Mouse (Mus musculus) small intestine, adult 2 months (tissue): ENCODE data around the gene Hk2. TPM values are rescaled to one million over a fixed set of nuclear protein-coding genes. Genes with fewer than 3 reads are reported as not detected.

Source experiments
- H3K27ac ChIP-seq: fragments of 200-500 bp; 2 replicates; pipeline ENCODE4 v1.5.1; 2012; ENCODE audit warnings: low read depth, low read length, control low read depth, inconsistent platforms; ENCODE audit not compliant: insufficient read depth
- H3K27me3 ChIP-seq: fragments of 200-500 bp; 2 replicates; pipeline ENCODE4 v1.6.1; 2012; ENCODE audit warnings: mild to moderate bottlenecking, moderate library complexity, low read length, inconsistent platforms; ENCODE audit not compliant: control insufficient read depth, insufficient read depth
- H3K36me3 ChIP-seq: fragments of 200-500 bp; 2 replicates; pipeline ENCODE4 v1.6.1; 2012; ENCODE audit warnings: mild to moderate bottlenecking, low read length, control low read depth, inconsistent platforms; ENCODE audit not compliant: control insufficient read depth, insufficient read depth
- H3K4me1 ChIP-seq: fragments of 200-500 bp; 2 replicates; pipeline ENCODE4 v1.6.1; 2012; ENCODE audit warnings: low read length, inconsistent platforms, mixed read lengths; ENCODE audit not compliant: control insufficient read depth, insufficient read depth, insufficient read length
- H3K4me3 ChIP-seq: fragments of 200-500 bp; 2 replicates; pipeline ENCODE4 v1.5.1; 2012; ENCODE audit warnings: low read depth, mild to moderate bottlenecking, control low read depth, inconsistent platforms, low read length, moderate library complexity
- CTCF ChIP-seq: fragments of 200-500 bp; IDR thresholded peaks from 2 replicates; pipeline ENCODE4 v1.5.1; 2012; ENCODE audit warnings: low read depth, mild to moderate bottlenecking, control low read depth, inconsistent platforms, low read length, moderate library complexity, mixed read lengths; ENCODE audit not compliant: insufficient replicate concordance, insufficient read length; ENCODE audit errors: extremely low read depth
- POLR2A ChIP-seq: fragments of 200-500 bp; IDR thresholded peaks from 2 replicates; pipeline ENCODE4 v1.6.1; 2012; ENCODE audit warnings: low read depth, mild to moderate bottlenecking, control low read depth, inconsistent platforms, low read length, moderate library complexity
- WGBS: fragments of 180-500 bp; shearing (Covaris S2); methylation state at CpG from one replicate; pipeline ENCODE4 v1.1.7; 2018; 5-methylcytosine and 5-hydroxymethylcytosine counted together
- polyA plus RNA-seq: library from polyadenylated mRNA; depleted of rRNA; stranded (reverse); fragments of >200 nt; gene quantifications from 2 replicates; pipeline ENCODE4 v1.2.3, GENCODE M21; 2012

Gene Hk2
- polyA plus RNA-seq, 1 experiment: 6.1 TPM

- Histone ChIP-seq H3K4me3 (no peak overlapping the region), H3K27ac (no peak overlapping the region), H3K4me1 (peaks cover 35% of the 10 kb centered on the region), H3K36me3 (no peaks in the 10 kb centered on the region), H3K27me3 (no peaks in the 10 kb centered on the region)
- no peak for TF ChIP-seq CTCF
- TF ChIP-seq POLR2A: no peak
- WGBS: 58% methylated on average over 3 of the region's 3 CpGs
Measured at GRCm38 (mm10) chr6:82770286-82770685, 4.0 kb downstream of the Hk2 start.

- no peaks in the 10 kb centered on the region for H3K36me3 ChIP-seq
- H3K27me3 ChIP-seq: no peaks in the 10 kb centered on the region
- H3K27ac ChIP-seq: no peak overlapping the region
- 29% methylated on average over 5 of the region's 5 CpGs for WGBS
- TF ChIP-seq CTCF (no peak), POLR2A (no peak)
- H3K4me3 ChIP-seq: no peak overlapping the region
- peaks cover 39% of the 10 kb centered on the region for H3K4me1 ChIP-seq
Measured at GRCm38 (mm10) chr6:82769704-82770103, 4.5 kb downstream of the Hk2 start.

- Histone ChIP-seq H3K4me1 (peaks cover 51% of the 10 kb centered on the region), H3K36me3 (no peaks in the 10 kb centered on the region), H3K27me3 (no peaks in the 10 kb centered on the region), H3K4me3 (no peak overlapping the region), H3K27ac (peak overlapping the region; percentile 55)
- 49% methylated on average over 12 of the region's 12 CpGs for WGBS
- TF ChIP-seq POLR2A (no peak), CTCF (no peak)
Measured at GRCm38 (mm10) chr6:82767734-82768586, 6.3 kb downstream of the Hk2 start.

- TF ChIP-seq POLR2A (no peak), CTCF (no peak)
- H3K4me3 ChIP-seq: no peak overlapping the region
- H3K27ac ChIP-seq: no peak overlapping the region
- no peaks in the 10 kb centered on the region for H3K36me3 ChIP-seq
- 55% methylated on average over 4 of the region's 4 CpGs for WGBS
- no peaks in the 10 kb centered on the region for H3K27me3 ChIP-seq
- peaks cover 61% of the 10 kb centered on the region for H3K4me1 ChIP-seq
Measured at GRCm38 (mm10) chr6:82766636-82767035, 7.6 kb downstream of the Hk2 start.

- no peaks in the 10 kb centered on the region for H3K36me3 ChIP-seq
- no peak overlapping the region; the same call in 1 of the 2 replicates for H3K27ac ChIP-seq
- WGBS: 94% methylated on average over 2 of the region's 2 CpGs
- no peaks in the 10 kb centered on the region for H3K27me3 ChIP-seq
- TF ChIP-seq CTCF: no peak
- peaks cover 59% of the 10 kb centered on the region for H3K4me1 ChIP-seq
- no peak overlapping the region for H3K4me3 ChIP-seq
Measured at GRCm38 (mm10) chr6:82765261-82765660, 9.0 kb downstream of the Hk2 start.

- WGBS: 14% methylated on average over 9 of the region's 9 CpGs
- H3K36me3 ChIP-seq: no peaks in the 10 kb centered on the region
- no peaks in the 10 kb centered on the region for H3K27me3 ChIP-seq
- TF ChIP-seq CTCF: no peak
- no peak overlapping the region for H3K4me3 ChIP-seq
- H3K27ac ChIP-seq: peak overlapping the region; percentile 64
- peaks cover 53% of the 10 kb centered on the region for H3K4me1 ChIP-seq
Measured at GRCm38 (mm10) chr6:82763871-82764503, 10.3 kb downstream of the Hk2 start.

- WGBS: 52% methylated on average over 2 of the region's 2 CpGs
- no peaks in the 10 kb centered on the region for H3K36me3 ChIP-seq
- no peak overlapping the region for H3K4me3 ChIP-seq
- no peak overlapping the region for H3K27ac ChIP-seq
- H3K27me3 ChIP-seq: no peaks in the 10 kb centered on the region
- peaks cover 46% of the 10 kb centered on the region for H3K4me1 ChIP-seq
- no peak for TF ChIP-seq POLR2A
- no peak for TF ChIP-seq CTCF
Measured at GRCm38 (mm10) chr6:82762728-82763127, 11.5 kb downstream of the Hk2 start.
